Comparison of ENCODE assay signal across 17 mouse cellular contexts in genomic region chr8:108506779-108507178, GRCm38 (mm10).
"Had no signal": no experiment of that assay in that cellular context is flagged by ENCODE, and none has a peak within 500 bp of the region (broad histone marks: within the 10 kb centered on the region; RNA-seq: fewer than 3 reads in every experiment).

No protein-coding gene starts in this region.

- H3K4me3 ChIP-seq: neural tube, embryonic 12.5 days; neural tube, embryonic 13.5 days; neural tube, embryonic 15.5 days; stomach, embryonic 15.5 days had no signal

- H3K9ac ChIP-seq: neural tube, embryonic 12.5 days; neural tube, embryonic 13.5 days; neural tube, embryonic 15.5 days; stomach, embryonic 15.5 days had no signal

- H3K9me3 ChIP-seq: neural tube, embryonic 12.5 days; neural tube, embryonic 13.5 days; neural tube, embryonic 15.5 days; stomach, embryonic 15.5 days had no signal

- DNase-seq: retina, postnatal 1 day; right cerebral cortex, adult 18-20 months; right cerebral cortex, postnatal 14 days; right cerebral cortex, postnatal 25 days; right cerebral cortex, postnatal 4 days; spleen, adult 18-20 months; thymus, adult 18-20 months; thymus, adult 2 months; thymus, postnatal 14 days; thymus, postnatal 25 days; thymus, postnatal 36 days; thymus, postnatal 4 days had no signal

- H3K27ac ChIP-seq: neural tube, embryonic 12.5 days; neural tube, embryonic 13.5 days; neural tube, embryonic 15.5 days; stomach, embryonic 15.5 days; stomach, postnatal 0 days had no signal

- H3K36me3 ChIP-seq: neural tube, embryonic 12.5 days; neural tube, embryonic 13.5 days; neural tube, embryonic 15.5 days; stomach, embryonic 15.5 days had no signal

- H3K4me1 ChIP-seq: neural tube, embryonic 12.5 days; stomach, embryonic 15.5 days had no signal

- H3K27me3 ChIP-seq: stomach, embryonic 15.5 days had no signal

- H3K4me2 ChIP-seq: neural tube, embryonic 12.5 days; neural tube, embryonic 13.5 days; neural tube, embryonic 15.5 days; stomach, embryonic 15.5 days had no signal
